Mouse (Mus musculus): ENCODE measurements at regions not wholly inside any gene's neighbourhood (a gene's known extent, or its start where the extent isn't known, plus 50 kb on each side); places are given as distances from the start of the nearest gene placed in this dataset.

DNA sequence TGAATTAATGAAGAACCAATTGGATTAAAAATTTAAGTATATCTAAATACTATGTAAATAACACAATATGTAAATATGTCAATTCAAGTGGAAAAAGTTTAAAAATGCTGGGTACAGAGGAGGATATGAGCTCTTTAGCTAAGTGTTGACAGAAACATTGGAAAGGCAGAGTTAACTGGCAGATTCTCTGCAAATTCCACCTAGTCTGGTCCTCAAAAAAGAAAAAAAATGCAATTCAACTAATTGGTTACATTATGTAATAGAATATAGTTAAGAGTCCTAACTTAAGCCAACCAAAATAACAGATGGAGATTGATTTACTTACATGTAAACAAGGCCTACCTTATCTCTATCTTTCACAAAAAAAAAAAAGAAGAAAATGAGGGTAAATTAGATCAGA is 265.7 kb upstream of the Marcks start:
- no peak for ATAC-seq (replicated peaks; ENCODE audit: extremely low read depth, insufficient read depth, low FRiP score)
- H3K9me3 ChIP-seq (replicated peaks; ENCODE audit: control insufficient read depth, low read length), result no peaks in the 10 kb centered on the region
- H3K4me2 ChIP-seq (ENCODE audit: low read depth, low read length), result no peak overlapping the region
- H3K4me3 ChIP-seq (ENCODE audit: low read length), result no peak overlapping the region
- H3K9ac ChIP-seq (ENCODE audit: low read length), result no peak overlapping the region
- H3K27ac ChIP-seq (ENCODE audit: low read length), result no peak overlapping the region
- peaks cover 2% of the 10 kb centered on the region; the same call in 1 of the 2 replicates for H3K4me1 ChIP-seq (ENCODE audit: control insufficient read depth, insufficient read depth, low read length)
- H3K36me3 ChIP-seq (ENCODE audit: control insufficient read depth, insufficient read depth), result no peaks in the 10 kb centered on the region
- no peaks in the 10 kb centered on the region for H3K27me3 ChIP-seq (ENCODE audit: control insufficient read depth, insufficient read depth, low read length)

DNA sequence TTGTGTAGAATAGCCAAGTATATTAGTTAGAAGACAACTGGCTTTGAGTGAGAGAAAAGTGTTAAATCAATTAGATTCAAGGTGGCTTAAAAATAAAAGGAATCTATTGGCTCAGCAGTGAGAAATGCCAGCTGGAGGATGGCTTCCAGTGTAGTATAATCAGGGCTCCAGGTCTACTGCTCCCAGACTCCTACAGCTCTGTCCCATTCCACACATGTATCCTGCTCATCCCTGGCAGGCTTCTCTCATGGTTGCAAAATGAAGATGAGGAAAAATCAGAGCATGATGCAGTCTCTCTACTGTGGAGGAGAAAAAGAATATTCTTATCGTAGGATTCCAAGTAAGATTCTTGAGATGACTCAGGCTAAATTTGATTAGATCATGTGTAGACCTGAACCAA is 263.7 kb upstream of the Marcks start:
- Histone ChIP-seq H3K4me1 (ENCODE audit: control insufficient read depth, insufficient read depth, low read length) (peaks cover 2% of the 10 kb centered on the region; the same call in 1 of the 2 replicates), H3K27me3 (ENCODE audit: control insufficient read depth, insufficient read depth, low read length) (no peaks in the 10 kb centered on the region), H3K4me3 (ENCODE audit: low read length) (no peak overlapping the region), H3K9ac (ENCODE audit: low read length) (no peak overlapping the region), H3K9me3 (replicated peaks; ENCODE audit: control insufficient read depth, low read length) (no peaks in the 10 kb centered on the region), H3K36me3 (ENCODE audit: control insufficient read depth, insufficient read depth) (no peaks in the 10 kb centered on the region), H3K27ac (ENCODE audit: low read length) (no peak overlapping the region), H3K4me2 (ENCODE audit: low read depth, low read length) (no peak overlapping the region)
- WGBS, result 81% methylated on average over 1 of the region's 1 CpGs
- ATAC-seq (replicated peaks; ENCODE audit: extremely low read depth, insufficient read depth, low FRiP score), result no peak

DNA sequence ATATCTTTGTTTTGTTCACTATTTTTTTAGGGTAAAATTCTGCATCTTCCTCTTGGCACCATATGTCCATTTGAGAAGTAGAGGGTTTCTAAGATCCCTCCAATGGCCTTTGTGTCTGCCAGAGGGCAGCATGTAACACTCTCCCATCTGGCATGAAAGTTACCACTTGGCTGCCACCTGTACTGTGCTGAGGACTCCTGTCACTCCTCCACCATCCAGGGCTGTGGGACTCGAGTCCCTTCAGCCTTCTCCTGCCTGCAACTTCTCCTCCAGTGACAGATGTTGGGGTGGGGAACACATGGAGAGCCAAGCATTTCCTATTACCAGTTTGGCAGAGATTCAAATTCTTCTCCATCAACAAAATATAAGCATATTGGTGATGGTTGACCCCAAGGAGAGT is 262.3 kb upstream of the Marcks start:
- Histone ChIP-seq H3K27me3 (ENCODE audit: control insufficient read depth, insufficient read depth, low read length) (no peaks in the 10 kb centered on the region), H3K27ac (ENCODE audit: low read length) (no peak overlapping the region), H3K4me3 (ENCODE audit: low read length) (no peak overlapping the region), H3K9ac (ENCODE audit: low read length) (no peak overlapping the region), H3K9me3 (replicated peaks; ENCODE audit: control insufficient read depth, low read length) (no peaks in the 10 kb centered on the region), H3K4me2 (ENCODE audit: low read depth, low read length) (no peak overlapping the region), H3K4me1 (ENCODE audit: control insufficient read depth, insufficient read depth, low read length) (peaks cover 2% of the 10 kb centered on the region), H3K36me3 (ENCODE audit: control insufficient read depth, insufficient read depth) (no peaks in the 10 kb centered on the region)
- WGBS, result 14% methylated on average over 1 of the region's 1 CpGs
- no peak for ATAC-seq (replicated peaks; ENCODE audit: extremely low read depth, insufficient read depth, low FRiP score)

DNA sequence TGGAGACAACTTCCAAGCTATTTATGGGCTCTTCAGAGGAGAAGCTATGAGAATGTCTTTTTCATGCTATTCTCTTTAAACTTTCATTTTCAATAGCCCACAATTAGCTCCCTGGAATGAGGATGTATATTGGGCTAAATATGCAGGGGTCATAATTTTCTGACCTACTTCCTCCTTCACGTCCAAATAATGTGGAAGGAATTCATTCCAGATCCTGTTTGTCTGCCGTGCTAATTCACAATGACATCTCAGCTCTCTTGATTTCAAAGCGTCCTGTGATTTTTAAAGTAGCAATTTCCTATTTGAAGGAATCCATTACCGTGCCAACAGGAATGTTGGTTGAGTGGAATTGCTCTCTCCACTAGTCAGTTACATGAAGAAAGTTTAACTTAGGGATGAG is 261.7 kb upstream of the Marcks start:
- Histone ChIP-seq H3K4me1 (ENCODE audit: control insufficient read depth, insufficient read depth, low read length) (peaks cover 2% of the 10 kb centered on the region), H3K27me3 (ENCODE audit: control insufficient read depth, insufficient read depth, low read length) (no peaks in the 10 kb centered on the region), H3K9me3 (replicated peaks; ENCODE audit: control insufficient read depth, low read length) (no peaks in the 10 kb centered on the region), H3K27ac (ENCODE audit: low read length) (no peak overlapping the region), H3K4me2 (ENCODE audit: low read depth, low read length) (peak overlapping the region; percentile 10; the same call in 1 of the 2 replicates), H3K4me3 (ENCODE audit: low read length) (no peak overlapping the region), H3K9ac (ENCODE audit: low read length) (no peak overlapping the region), H3K36me3 (ENCODE audit: control insufficient read depth, insufficient read depth) (no peaks in the 10 kb centered on the region)
- WGBS, result 29% methylated on average over 4 of the region's 4 CpGs
- ATAC-seq (replicated peaks; ENCODE audit: extremely low read depth, insufficient read depth, low FRiP score), result no peak

DNA sequence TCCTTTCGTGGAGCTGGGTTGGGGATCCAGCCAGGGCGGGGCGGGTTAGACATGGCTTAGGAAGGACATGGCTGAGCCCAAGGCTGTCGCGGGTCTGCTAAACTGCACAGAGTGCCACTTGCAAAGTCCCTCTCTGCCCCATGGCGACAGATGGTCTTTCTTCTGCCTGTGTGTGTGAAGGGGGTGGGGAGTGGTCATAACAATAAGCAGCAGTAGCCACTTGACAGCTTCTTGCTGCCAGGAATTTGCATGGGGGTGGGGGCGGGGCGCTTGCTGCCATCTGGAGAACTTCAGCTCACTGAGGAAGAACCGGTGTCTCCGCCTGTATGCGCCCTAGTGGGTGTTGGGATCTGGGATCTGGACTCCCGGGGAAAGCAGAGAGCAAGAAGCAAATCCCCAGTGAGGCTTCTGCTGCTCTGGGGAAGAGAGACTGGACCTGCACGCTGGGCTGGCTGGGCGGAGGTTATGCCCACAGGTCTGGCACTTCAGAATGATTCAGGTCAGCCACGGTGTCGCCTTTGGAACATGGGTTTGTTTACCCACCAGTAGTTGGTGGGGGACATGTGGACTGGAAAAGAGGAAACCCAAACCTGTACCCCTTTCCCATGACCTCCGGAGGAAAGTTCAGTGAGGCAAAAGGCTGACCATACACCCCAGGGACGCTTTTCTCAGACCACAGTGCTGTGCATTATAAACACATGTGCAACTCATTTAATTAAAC is 258.7 kb upstream of the Marcks start:
- Histone ChIP-seq H3K27ac (ENCODE audit: low read length) (peak overlapping the region; percentile 82), H3K36me3 (ENCODE audit: control insufficient read depth, insufficient read depth) (no peaks in the 10 kb centered on the region), H3K4me3 (ENCODE audit: low read length) (peak overlapping the region; percentile 46), H3K9ac (ENCODE audit: low read length) (peak overlapping the region; percentile 70), H3K9me3 (replicated peaks; ENCODE audit: control insufficient read depth, low read length) (no peaks in the 10 kb centered on the region), H3K4me1 (ENCODE audit: control insufficient read depth, insufficient read depth, low read length) (peaks cover 2% of the 10 kb centered on the region), H3K4me2 (ENCODE audit: low read depth, low read length) (peak overlapping the region; percentile 73), H3K27me3 (ENCODE audit: control insufficient read depth, insufficient read depth, low read length) (no peaks in the 10 kb centered on the region)
- 8% methylated on average over 18 of the region's 18 CpGs for WGBS
- ATAC-seq (replicated peaks; ENCODE audit: extremely low read depth, insufficient read depth, low FRiP score), result peak; percentile 97

DNA sequence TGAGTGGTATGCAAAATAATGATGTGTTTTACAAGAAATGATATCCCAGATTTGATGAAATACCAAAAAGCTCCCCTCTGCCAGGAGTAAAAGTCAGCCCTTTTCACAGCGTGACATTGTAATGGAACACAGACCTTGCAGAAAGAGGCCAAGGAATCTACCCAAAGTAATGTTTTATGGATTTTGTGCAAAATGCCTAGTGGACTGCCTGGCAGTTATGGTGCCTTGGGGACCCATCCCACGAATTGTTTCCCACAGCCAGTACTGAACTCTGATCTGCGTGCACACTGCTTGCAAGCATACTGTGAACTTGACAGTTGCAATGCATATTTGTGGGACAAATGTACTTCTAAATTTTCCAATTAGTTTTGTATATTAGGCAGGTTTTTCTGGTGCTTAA is 251.3 kb upstream of the Marcks start:
- H3K4me2 ChIP-seq (ENCODE audit: low read depth, low read length), result no peak overlapping the region
- no peak overlapping the region for H3K27ac ChIP-seq (ENCODE audit: low read length)
- no peak overlapping the region for H3K4me3 ChIP-seq (ENCODE audit: low read length)
- H3K9ac ChIP-seq (ENCODE audit: low read length), result no peak overlapping the region
- no peaks in the 10 kb centered on the region for H3K4me1 ChIP-seq (ENCODE audit: control insufficient read depth, insufficient read depth, low read length)
- H3K27me3 ChIP-seq (ENCODE audit: control insufficient read depth, insufficient read depth, low read length), result no peaks in the 10 kb centered on the region
- no peaks in the 10 kb centered on the region for H3K9me3 ChIP-seq (replicated peaks; ENCODE audit: control insufficient read depth, low read length)
- no peak for ATAC-seq (replicated peaks; ENCODE audit: extremely low read depth, insufficient read depth, low FRiP score)
- 75% methylated on average over 3 of the region's 3 CpGs for WGBS
- no peaks in the 10 kb centered on the region for H3K36me3 ChIP-seq (ENCODE audit: control insufficient read depth, insufficient read depth)

DNA sequence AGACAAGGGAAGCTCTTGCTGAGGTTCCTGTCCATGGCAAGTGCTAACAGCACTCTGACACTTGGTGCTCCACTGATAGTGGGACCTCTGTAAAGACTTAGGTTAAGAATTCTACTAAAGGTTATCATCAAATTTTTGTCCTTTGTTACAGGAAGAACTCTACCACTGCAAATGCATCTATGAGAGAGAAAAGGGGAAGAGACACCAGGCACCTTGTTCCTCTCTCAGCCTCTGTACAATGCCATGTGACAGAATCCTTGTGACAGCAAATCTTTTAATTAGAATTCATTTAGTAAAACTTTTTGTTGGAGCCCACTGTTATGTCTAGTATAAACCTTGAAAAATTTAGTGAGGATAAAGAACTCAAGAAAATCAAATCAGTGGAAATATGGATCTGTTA is 247.5 kb upstream of the Marcks start:
- H3K36me3 ChIP-seq (ENCODE audit: control insufficient read depth, insufficient read depth), result no peaks in the 10 kb centered on the region
- H3K4me1 ChIP-seq (ENCODE audit: control insufficient read depth, insufficient read depth, low read length), result no peaks in the 10 kb centered on the region
- no peak overlapping the region for H3K27ac ChIP-seq (ENCODE audit: low read length)
- H3K4me3 ChIP-seq (ENCODE audit: low read length), result no peak overlapping the region
- ATAC-seq (replicated peaks; ENCODE audit: extremely low read depth, insufficient read depth, low FRiP score), result no peak
- no peak overlapping the region for H3K9ac ChIP-seq (ENCODE audit: low read length)
- no peaks in the 10 kb centered on the region for H3K27me3 ChIP-seq (ENCODE audit: control insufficient read depth, insufficient read depth, low read length)
- H3K9me3 ChIP-seq (replicated peaks; ENCODE audit: control insufficient read depth, low read length), result no peaks in the 10 kb centered on the region
- no peak overlapping the region for H3K4me2 ChIP-seq (ENCODE audit: low read depth, low read length)

DNA sequence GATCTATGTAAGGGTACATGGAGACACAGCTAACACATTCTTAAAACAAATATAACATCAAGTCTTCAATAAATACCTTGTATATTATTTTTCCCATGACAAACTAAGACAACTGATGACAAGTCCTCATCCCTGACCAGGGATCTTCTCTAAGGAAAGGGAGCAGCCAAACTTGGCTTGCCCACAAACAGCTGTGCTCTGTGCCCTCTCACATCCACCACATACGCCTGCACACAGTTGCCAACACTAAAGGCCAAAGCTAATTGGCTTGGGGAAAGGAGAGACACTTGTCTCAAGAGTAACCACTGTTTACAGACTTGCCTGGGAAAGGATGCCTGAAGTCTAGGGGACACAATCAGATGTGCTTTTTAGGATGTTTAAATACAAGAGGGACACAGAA is 241.3 kb upstream of the Marcks start:
- ATAC-seq (replicated peaks; ENCODE audit: extremely low read depth, insufficient read depth, low FRiP score), result no peak

DNA sequence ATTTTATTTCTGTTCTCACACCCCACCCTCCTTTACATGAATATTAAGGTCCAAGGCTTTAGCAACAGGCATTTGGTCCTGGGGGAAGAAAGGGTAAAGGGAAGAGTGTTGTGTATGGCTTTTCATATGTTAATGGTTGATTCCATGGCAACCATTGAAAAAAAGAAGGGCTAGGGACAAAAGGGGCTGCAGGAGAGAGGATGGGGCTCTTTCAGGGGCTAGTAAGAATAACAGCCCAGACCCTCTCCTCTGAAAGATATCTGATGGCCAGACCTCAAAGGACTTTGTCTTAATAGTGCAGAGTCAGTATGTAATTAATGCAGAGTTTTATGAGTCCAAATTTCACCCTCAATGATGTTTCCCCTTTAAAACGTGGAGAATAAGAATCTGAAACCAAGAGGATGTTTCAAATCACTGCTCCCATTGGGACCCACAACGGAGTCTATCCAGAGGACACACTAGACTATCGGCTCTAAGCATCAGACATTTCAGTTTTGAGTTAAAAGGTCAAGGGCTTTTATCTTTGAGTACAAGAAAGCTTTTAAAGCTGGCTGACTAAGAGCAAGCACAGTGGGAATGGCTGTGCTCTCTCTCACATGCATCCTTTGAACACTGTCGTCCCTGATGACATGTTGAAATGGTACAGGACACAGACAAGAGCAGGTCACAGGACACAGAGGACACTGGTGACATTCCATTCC is 239.4 kb upstream of the Marcks start:
- Histone ChIP-seq H3K9me3 (replicated peaks; ENCODE audit: control insufficient read depth, low read length) (no peaks in the 10 kb centered on the region), H3K4me1 (ENCODE audit: control insufficient read depth, insufficient read depth, low read length) (peaks cover 5% of the 10 kb centered on the region; the same call in 1 of the 2 replicates), H3K27ac (ENCODE audit: low read length) (no peak overlapping the region), H3K4me3 (ENCODE audit: low read length) (no peak overlapping the region), H3K4me2 (ENCODE audit: low read depth, low read length) (peak overlapping the region; percentile 19), H3K36me3 (ENCODE audit: control insufficient read depth, insufficient read depth) (no peaks in the 10 kb centered on the region), H3K27me3 (ENCODE audit: control insufficient read depth, insufficient read depth, low read length) (no peaks in the 10 kb centered on the region), H3K9ac (ENCODE audit: low read length) (no peak overlapping the region)
- no peak for ATAC-seq (replicated peaks; ENCODE audit: extremely low read depth, insufficient read depth, low FRiP score)
- whole genome bisulfite sequencing, result 18% methylated on average over 4 of the region's 4 CpGs

More for the DNA sequence above, 241.3 kb upstream of the Marcks start:
- WGBS, result 69% methylated on average over 1 of the region's 1 CpGs
- Histone ChIP-seq H3K4me1 (ENCODE audit: control insufficient read depth, insufficient read depth, low read length) (peaks cover 5% of the 10 kb centered on the region; the same call in 1 of the 2 replicates), H3K9me3 (replicated peaks; ENCODE audit: control insufficient read depth, low read length) (no peaks in the 10 kb centered on the region), H3K4me3 (ENCODE audit: low read length) (no peak overlapping the region), H3K9ac (ENCODE audit: low read length) (no peak overlapping the region), H3K27ac (ENCODE audit: low read length) (no peak overlapping the region), H3K36me3 (ENCODE audit: control insufficient read depth, insufficient read depth) (no peaks in the 10 kb centered on the region), H3K27me3 (ENCODE audit: control insufficient read depth, insufficient read depth, low read length) (no peaks in the 10 kb centered on the region), H3K4me2 (ENCODE audit: low read depth, low read length) (no peak overlapping the region)

All from heart, embryonic 16.5 days (tissue).